In the genomic region with DNA sequence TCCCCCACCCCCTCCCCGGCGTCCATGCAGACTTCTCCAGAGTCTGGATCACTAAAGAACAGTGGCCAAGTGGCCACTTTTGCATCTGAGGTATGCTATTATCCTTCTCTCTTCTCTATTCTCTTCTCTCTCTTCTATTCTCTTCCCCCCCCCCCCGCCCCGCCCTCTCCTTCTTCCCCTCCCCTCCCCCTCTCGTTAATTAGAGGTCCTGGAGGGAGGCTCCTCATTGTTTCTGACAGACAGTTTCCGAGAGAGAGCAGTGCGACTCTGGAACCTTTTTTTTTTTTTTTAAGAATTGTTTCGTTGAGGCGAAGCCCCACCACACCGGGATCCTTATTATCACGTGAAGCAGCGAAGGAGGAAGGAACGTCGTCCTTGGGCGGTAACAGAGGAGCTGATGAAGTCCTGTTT, we compare ENCODE assay signal across 8 mouse cellular contexts.
DNase-seq lines count a peak whose midpoint lies in the region; ATAC-seq and TF ChIP-seq lines count a peak whose summit lies in the region.

No protein-coding gene starts in this region.

- WGBS in limb, embryonic 13.5 days, result 0% methylated on average over 14 of the region's 15 CpGs
- 0% methylated on average over 15 of the region's 15 CpGs for WGBS in neural tube, embryonic 14.5 days

- H3K4me2 ChIP-seq in limb, embryonic 13.5 days (replicated peaks), result peak overlapping the region; percentile 79
- peak overlapping the region; percentile 89 for H3K4me2 ChIP-seq in neural tube, embryonic 14.5 days (ENCODE audit: low read depth, low read length)

- peak; percentile 62; the same call in 1 of the 2 replicates for ATAC-seq in limb, embryonic 13.5 days (ENCODE audit: low FRiP score, low read depth)
- ATAC-seq in neural tube, embryonic 14.5 days (ENCODE audit: low read depth), result peak; percentile 70

- no peaks in the 10 kb centered on the region for H3K36me3 ChIP-seq in C2C12 (ENCODE audit: control insufficient read depth, insufficient read depth)
- H3K36me3 ChIP-seq in limb, embryonic 13.5 days, result no peaks in the 10 kb centered on the region
- no peaks in the 10 kb centered on the region for H3K36me3 ChIP-seq in neural tube, embryonic 14.5 days (ENCODE audit: control insufficient read depth, insufficient read depth, low read length)

- DNase-seq in gastrocnemius, adult 2 months, result no peak
- DNase-seq in gastrocnemius, adult 18-20 months (ENCODE audit: low spot score), result no peak
- no peak for DNase-seq in gastrocnemius, postnatal 10 days
- DNase-seq in frontal cortex, postnatal 14 days (ENCODE audit: low spot score in 2 of 2), result no peak

- intact Hi-C loops in gastrocnemius, adult 2 months (cut with DNase I), result no loop called here

- no peaks in the 10 kb centered on the region for H3K9me3 ChIP-seq in limb, embryonic 13.5 days
- no peaks in the 10 kb centered on the region for H3K9me3 ChIP-seq in neural tube, embryonic 14.5 days (ENCODE audit: control insufficient read depth, low read length)

- H3K79me3 ChIP-seq in C2C12 (ENCODE audit: low read depth), result no peaks in the 10 kb centered on the region

- H3K9ac ChIP-seq in limb, embryonic 13.5 days, result peak overlapping the region; percentile 55
- peak overlapping the region; percentile 60 for H3K9ac ChIP-seq in neural tube, embryonic 14.5 days (replicated peaks; ENCODE audit: low read depth, low read length)

- H3K4me3 ChIP-seq in gastrocnemius, adult 2 months, result peak overlapping the region; percentile 73
- H3K4me3 ChIP-seq in C2C12 (ENCODE audit: insufficient read depth, poor library complexity, severe bottlenecking), result no peak overlapping the region
- peak overlapping the region; percentile 43 for H3K4me3 ChIP-seq in embryonic fibroblast, embryonic 13.5 days (ENCODE audit: insufficient read depth, low read length)
- peak overlapping the region; percentile 43 for H3K4me3 ChIP-seq in limb, embryonic 13.5 days
- H3K4me3 ChIP-seq in neural tube, embryonic 14.5 days (ENCODE audit: low read depth, low read length), result peak overlapping the region; percentile 38

- H3K27me3 ChIP-seq in C2C12 (ENCODE audit: control insufficient read depth, insufficient read depth, insufficient read length), result no peaks in the 10 kb centered on the region
- peaks cover 12% of the 10 kb centered on the region for H3K27me3 ChIP-seq in limb, embryonic 13.5 days
- no peaks in the 10 kb centered on the region for H3K27me3 ChIP-seq in neural tube, embryonic 14.5 days (ENCODE audit: control insufficient read depth, insufficient read depth, low read length)

- H3K4me1 ChIP-seq in embryonic fibroblast, embryonic 13.5 days (ENCODE audit: control insufficient read depth, insufficient read depth, low read length), result 0 out of 2 replicates have a peak, but pooled peaks cover 4% of the 10 kb centered on the region
- H3K4me1 ChIP-seq in limb, embryonic 13.5 days, result peaks cover 12% of the 10 kb centered on the region
- peaks cover 7% of the 10 kb centered on the region; the same call in 1 of the 2 replicates for H3K4me1 ChIP-seq in neural tube, embryonic 14.5 days (ENCODE audit: control insufficient read depth, insufficient read depth, low read length)

- TF ChIP-seq POLR2A in embryonic fibroblast, embryonic 13.5 days (IDR thresholded peaks at IDR 0.05; ENCODE audit: low read depth, low read length), result 0 out of 2 replicates have a peak, but pooled peaks have one; percentile 29

- no peak overlapping the region for H3ac ChIP-seq in C2C12 (ENCODE audit: control insufficient read depth, insufficient read length, low read depth)

- H3K27ac ChIP-seq in gastrocnemius, adult 2 months, result no peak overlapping the region
- no peak overlapping the region for H3K27ac ChIP-seq in embryonic fibroblast, embryonic 13.5 days (ENCODE audit: insufficient read depth, low read length)
- no peak overlapping the region for H3K27ac ChIP-seq in limb, embryonic 13.5 days
- H3K27ac ChIP-seq in neural tube, embryonic 14.5 days (ENCODE audit: low read depth, low read length), result peak overlapping the region; percentile 90

- no peak for TF ChIP-seq CTCF in gastrocnemius, adult 2 months (IDR thresholded peaks at IDR 0.05)
- no peak for TF ChIP-seq CTCF in C2C12 (IDR thresholded peaks at IDR 0.05; ENCODE audit: control insufficient read depth, insufficient read depth, insufficient read length)
- TF ChIP-seq CTCF in embryonic fibroblast, embryonic 13.5 days (IDR thresholded peaks at IDR 0.05; ENCODE audit: borderline replicate concordance, insufficient read depth, low read length), result no peak

- no peaks in the 10 kb centered on the region for H3K79me2 ChIP-seq in C2C12 (ENCODE audit: control insufficient read depth, insufficient read depth)

TF ChIP-seq in C2C12, 6 proteins besides CTCF, POLR2A, EP300 and RAD21:
- TF ChIP-seq USF1 (IDR thresholded peaks at IDR 0.05; ENCODE audit: low read depth) (peak; percentile 30), CEBPB (IDR thresholded peaks at IDR 0.05; ENCODE audit: low read depth) (no peak)
